Mouse (Mus musculus) adipocyte (in vitro differentiated cells): Measurements from ENCODE around the gene Trmt10b.

ENCODE experiments used
- DNase-seq: peaks from one replicate; pipeline ENCODE4 v3.0.0-alpha.2; 2016; ENCODE audit warnings: low spot score

Gene Trmt10b

GRCm38 (mm10) chr4:45341669-45342249 is 44.8 kb downstream of the Trmt10b start, which contains the start of gene Dcaf10:
Dcaf10 (plus strand) TSS chr4:45342101.
- DNase-seq = peak; percentile 89

GRCm38 (mm10) chr4:45342286-45343155 is 45.6 kb downstream of the Trmt10b start, which contains the start of gene Exosc3:
Exosc3 (minus strand) TSS chr4:45342732.
- peak; percentile 53 for DNase-seq

- no peak for DNase-seq
Observed at GRCm38 (mm10) chr4:45356653-45357052, 59.7 kb downstream of the Trmt10b start.
